Mouse (Mus musculus) olfactory bulb, adult 2 months (tissue): ENCODE data around the gene U2surp. TPM values are rescaled to one million over a fixed set of nuclear protein-coding genes. Genes with fewer than 3 reads are reported as not detected.
"Not testable (repeated sequence)": the region's sequence is repeated elsewhere in the genome, so short reads cannot be mapped to it uniquely, and the experiment has no call there.

Experiments
- H3K27ac ChIP-seq: fragments of 200-500 bp; 2 replicates; pipeline ENCODE4 v1.5.1; 2012; ENCODE audit warnings: low read depth, low read length; ENCODE audit not compliant: insufficient read depth
- H3K4me1 ChIP-seq: fragments of 200-500 bp; 2 replicates; pipeline ENCODE4 v1.6.1; 2012; ENCODE audit warnings: low read length; ENCODE audit not compliant: control insufficient read depth, insufficient read depth
- H3K4me3 ChIP-seq: fragments of 200-500 bp; 2 replicates; pipeline ENCODE4 v1.5.1; 2012; ENCODE audit warnings: mild to moderate bottlenecking, low read depth, low read length, moderate library complexity; ENCODE audit not compliant: insufficient read depth
- CTCF ChIP-seq: fragments of 200-500 bp; IDR thresholded peaks from 2 replicates; pipeline ENCODE4 v1.5.1; 2012; ENCODE audit warnings: low read depth, mild to moderate bottlenecking, low read length, moderate library complexity; ENCODE audit not compliant: insufficient read depth
- POLR2A ChIP-seq: fragments of 200-500 bp; IDR thresholded peaks from 2 replicates; pipeline ENCODE4 v1.6.1; 2012; ENCODE audit warnings: mild to moderate bottlenecking, low read depth, low read length, moderate library complexity; ENCODE audit not compliant: insufficient read depth
- WGBS: fragments of 180-500 bp; shearing (Covaris S2); methylation state at CpG from one replicate; pipeline ENCODE4 v1.1.7; 2018; 5-methylcytosine and 5-hydroxymethylcytosine counted together
- polyA plus RNA-seq: library from polyadenylated mRNA; stranded (reverse); fragments of >200 nt; gene quantifications from 2 replicates; pipeline ENCODE4 v1.2.4, GENCODE M21; 2012; ENCODE audit warnings: low replicate concordance; ENCODE audit not compliant: missing spikeins, insufficient read depth, insufficient read length

Gene U2surp
- polyA plus RNA-seq, 1 experiment: not detected

- Histone ChIP-seq H3K4me1 (no peaks in the 10 kb centered on the region), H3K4me3 (no peak overlapping the region), H3K27ac (no peak overlapping the region)
- WGBS: 74% methylated on average over 1 of the region's 1 CpGs
- TF ChIP-seq POLR2A (no peak), CTCF (no peak)
Measured at GRCm38 (mm10) chr9:95495038-95495437, 16.8 kb downstream of the U2surp start.

GRCm38 (mm10) chr9:95493393-95493792 lies 18.4 kb downstream of the U2surp start:
- Histone ChIP-seq H3K4me3 (no peak overlapping the region), H3K27ac (no peak overlapping the region), H3K4me1 (no peaks in the 10 kb centered on the region)
- TF ChIP-seq CTCF (no peak), POLR2A (no peak)
- 91% methylated on average over 3 of the region's 3 CpGs for WGBS

GRCm38 (mm10) chr9:95490003-95490402 lies 21.8 kb downstream of the U2surp start:
- H3K4me3 ChIP-seq: no peak overlapping the region
- no peaks in the 10 kb centered on the region for H3K4me1 ChIP-seq
- no peak overlapping the region for H3K27ac ChIP-seq
- TF ChIP-seq CTCF (no peak), POLR2A (no peak)
- 82% methylated on average over 3 of the region's 3 CpGs for WGBS

- no peak overlapping the region for H3K4me3 ChIP-seq
- TF ChIP-seq POLR2A (no peak), CTCF (no peak)
- H3K27ac ChIP-seq: no peak overlapping the region
- H3K4me1 ChIP-seq: no peaks in the 10 kb centered on the region
Measured at GRCm38 (mm10) chr9:95488861-95489260, 22.9 kb downstream of the U2surp start.

- H3K4me3 ChIP-seq: no peak overlapping the region
- WGBS: 94% methylated on average over 3 of the region's 3 CpGs
- no peaks in the 10 kb centered on the region for H3K4me1 ChIP-seq
- H3K27ac ChIP-seq: no peak overlapping the region
- no peak for TF ChIP-seq POLR2A
- no peak for TF ChIP-seq CTCF
Measured at GRCm38 (mm10) chr9:95479981-95480380, 31.8 kb downstream of the U2surp start.

- TF ChIP-seq POLR2A: no peak
- TF ChIP-seq CTCF: no peak
- 91% methylated on average over 5 of the region's 5 CpGs for WGBS
- no peak overlapping the region for H3K27ac ChIP-seq
- no peaks in the 10 kb centered on the region for H3K4me1 ChIP-seq
- H3K4me3 ChIP-seq: no peak overlapping the region
Measured at GRCm38 (mm10) chr9:95478443-95478842, 33.4 kb downstream of the U2surp start.

GRCm38 (mm10) chr9:95472926-95473325 lies 38.9 kb downstream of the U2surp start:
- H3K4me3 ChIP-seq: no peak overlapping the region
- H3K4me1 ChIP-seq: no peaks in the 10 kb centered on the region
- H3K27ac ChIP-seq: no peak overlapping the region
- WGBS: 67% methylated on average over 1 of the region's 1 CpGs
- no peak for TF ChIP-seq POLR2A
- no peak for TF ChIP-seq CTCF

- WGBS: 94% methylated on average over 7 of the region's 7 CpGs
- not testable (repeated sequence) for H3K27ac ChIP-seq, H3K4me3 ChIP-seq, H3K4me1 ChIP-seq
Measured at GRCm38 (mm10) chr9:95469011-95469576, 42.7 kb downstream of the U2surp start.

- H3K27ac ChIP-seq: no peak overlapping the region
- H3K4me1 ChIP-seq: no peaks in the 10 kb centered on the region
- WGBS: 93% methylated on average over 1 of the region's 1 CpGs
- H3K4me3 ChIP-seq: no peak overlapping the region
- TF ChIP-seq POLR2A (no peak), CTCF (no peak)
Measured at GRCm38 (mm10) chr9:95464028-95464427, 47.8 kb downstream of the U2surp start.

- TF ChIP-seq CTCF (no peak), POLR2A (no peak)
- WGBS: 14% methylated on average over 3 of the region's 3 CpGs
- no peaks in the 10 kb centered on the region for H3K4me1 ChIP-seq
- no peak overlapping the region for H3K4me3 ChIP-seq
- no peak overlapping the region for H3K27ac ChIP-seq
Measured at GRCm38 (mm10) chr9:95451931-95452330, 59.9 kb downstream of the U2surp start.
